Mouse (Mus musculus) lung, postnatal 0 days (tissue): ENCODE results near the gene Ddah2. TPM values are rescaled to one million over a fixed set of nuclear protein-coding genes. Genes with fewer than 3 reads are reported as not detected.
A peak's percentile ranks its signal among the peaks of the same experiment; 100 is the strongest.
"Not testable (repeated sequence)": the region's sequence is repeated elsewhere in the genome, so short reads cannot be mapped to it uniquely, and the experiment has no call there.

Source experiments
- ATAC-seq: fragments of 200-750 bp; cut with Nextera tagmentation; 2 replicates; pipeline ENCODE4 v1.8.0; 2017; ENCODE audit warnings: moderate library complexity
- DNase-seq: peaks from one replicate; pipeline ENCODE4 v3.0.0-alpha.2; 2016; ENCODE audit warnings: low spot score
- H3K27ac ChIP-seq: fragments of 300-500 bp; sonication (generic); 2 replicates; pipeline ENCODE4 v1.5.1; 2014; ENCODE audit warnings: antibody characterized with exemption, mild to moderate bottlenecking, low read length, mixed read lengths
- H3K27me3 ChIP-seq: fragments of 300-500 bp; sonication (generic); replicated peaks from 2 replicates; pipeline ENCODE4 v1.6.1; 2014; ENCODE audit warnings: low read length, mixed read lengths; ENCODE audit not compliant: insufficient read depth
- H3K36me3 ChIP-seq: fragments of 300-500 bp; sonication (generic); 2 replicates; pipeline ENCODE4 v1.6.1; 2014; ENCODE audit warnings: low read length, mixed read lengths; ENCODE audit not compliant: insufficient read depth
- H3K4me1 ChIP-seq: fragments of 300-500 bp; sonication (generic); 2 replicates; pipeline ENCODE4 v1.6.1; 2014; ENCODE audit warnings: antibody characterized with exemption, low read depth, low read length, mixed read lengths; ENCODE audit not compliant: insufficient read depth
- H3K4me2 ChIP-seq: fragments of 300-500 bp; sonication (generic); replicated peaks from 2 replicates; pipeline ENCODE4 v1.6.1; 2014; ENCODE audit warnings: low read depth, mild to moderate bottlenecking, low read length, moderate library complexity, mixed read lengths
- H3K4me3 ChIP-seq: fragments of 300-500 bp; sonication (generic); 2 replicates; pipeline ENCODE4 v1.5.1; 2014; ENCODE audit warnings: low read depth, low read length
- H3K9ac ChIP-seq: fragments of 300-500 bp; sonication (generic); replicated peaks from 2 replicates; pipeline ENCODE4 v1.6.1; 2014; ENCODE audit warnings: low read depth, mild to moderate bottlenecking
- H3K9me3 ChIP-seq: fragments of 300-500 bp; sonication (generic); 2 replicates; pipeline ENCODE4 v1.6.1; 2016; ENCODE audit warnings: low read length, mixed read lengths
- CTCF ChIP-seq: IDR thresholded peaks from 2 replicates; pipeline ENCODE4 v1.5.1; 2016; ENCODE audit warnings: antibody characterized with exemption, mild to moderate bottlenecking
- EP300 ChIP-seq: IDR thresholded peaks from 2 replicates; pipeline ENCODE4 v1.6.1; 2016; ENCODE audit warnings: antibody characterized with exemption, mild to moderate bottlenecking, control low read depth
- WGBS: fragments of 180-500 bp; shearing (Covaris S2); extraction: QIAGEN DNeasy Blood & Tissue Kit; methylation state at CpG from one replicate; pipeline ENCODE4 v1.1.7; 2014; 5-methylcytosine and 5-hydroxymethylcytosine counted together
- polyA plus RNA-seq: library from polyadenylated mRNA; unstranded; fragments of >200 nt; fragmentation: Nextera tagmentation; extraction: Ambion mirVana; gene quantifications from 2 replicates; pipeline ENCODE4 v1.2.1, GENCODE M21; 2015

Ddah2 gene
- polyA plus RNA-seq, 1 experiment from 2014 or later = 238 TPM

DNA sequence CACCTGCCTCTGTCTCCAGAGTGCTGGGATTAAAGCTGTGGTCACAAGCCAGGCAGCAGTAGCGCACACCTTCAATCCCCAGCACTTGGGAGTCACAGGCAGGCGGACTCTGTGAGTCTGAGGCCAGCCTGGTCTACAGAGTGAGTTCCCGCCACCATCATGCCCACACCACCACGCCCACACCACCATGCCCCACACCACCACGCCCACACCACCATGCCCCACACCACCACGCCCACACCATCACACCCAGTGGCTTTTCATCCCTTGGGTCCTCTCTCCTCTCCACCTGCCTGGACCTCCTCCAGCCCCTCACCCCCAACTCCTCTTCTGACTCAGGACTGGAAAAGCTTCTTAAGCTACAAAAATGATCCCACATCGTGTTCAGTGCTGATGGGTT lies 27.0 kb upstream of the Ddah2 start:
- Histone ChIP-seq H3K9me3 (no peaks in the 10 kb centered on the region), H3K4me2 (no peak overlapping the region), H3K4me1 (no peaks in the 10 kb centered on the region), H3K27me3 (no peaks in the 10 kb centered on the region), H3K27ac (no peak overlapping the region), H3K9ac (no peak overlapping the region), H3K36me3 (no peaks in the 10 kb centered on the region), H3K4me3 (no peak overlapping the region)
- no peak for ATAC-seq
- WGBS = 81% methylated on average over 7 of the region's 7 CpGs
- TF ChIP-seq EP300 (no peak), CTCF (no peak)
- no peak for DNase-seq

DNA sequence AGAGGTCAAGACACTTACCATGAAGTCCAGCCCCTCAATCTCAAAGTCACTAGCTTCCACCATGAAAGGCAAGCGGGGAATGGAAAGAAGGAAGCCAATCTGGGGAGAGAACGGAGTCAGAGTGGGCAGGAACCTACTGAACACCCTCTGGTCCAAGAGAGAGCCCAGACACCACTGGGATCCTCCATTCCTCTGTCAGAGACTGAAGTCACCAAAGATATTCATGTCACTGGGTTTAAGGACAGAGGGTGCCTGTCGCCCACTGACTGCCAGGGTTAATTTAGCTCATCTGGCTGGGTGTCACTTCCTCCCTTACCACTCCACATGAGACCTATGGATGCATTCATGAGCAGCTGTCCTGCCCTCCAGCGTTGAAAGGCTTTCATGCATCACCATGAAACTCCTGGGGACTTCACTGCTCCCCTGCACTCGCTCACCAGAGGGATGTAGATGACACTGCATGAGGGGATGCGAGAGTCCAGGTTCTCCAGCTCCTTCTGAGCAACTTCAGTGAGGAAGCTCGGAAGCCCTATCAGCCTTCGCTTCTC lies 26.4 kb upstream of the Ddah2 start:
- ATAC-seq (no peak), DNase-seq (no peak)
- H3K27me3 ChIP-seq = no peaks in the 10 kb centered on the region
- H3K27ac ChIP-seq = no peak overlapping the region
- H3K36me3 ChIP-seq = no peaks in the 10 kb centered on the region
- H3K4me3 ChIP-seq = no peak overlapping the region
- H3K9ac ChIP-seq = no peak overlapping the region
- H3K9me3 ChIP-seq = no peaks in the 10 kb centered on the region
- no peaks in the 10 kb centered on the region for H3K4me1 ChIP-seq
- H3K4me2 ChIP-seq = no peak overlapping the region
- WGBS = 63% methylated on average over 8 of the region's 8 CpGs
- no peak for TF ChIP-seq EP300
- 0 out of 2 replicates have a peak, but pooled peaks have one; percentile 22 for TF ChIP-seq CTCF

DNA sequence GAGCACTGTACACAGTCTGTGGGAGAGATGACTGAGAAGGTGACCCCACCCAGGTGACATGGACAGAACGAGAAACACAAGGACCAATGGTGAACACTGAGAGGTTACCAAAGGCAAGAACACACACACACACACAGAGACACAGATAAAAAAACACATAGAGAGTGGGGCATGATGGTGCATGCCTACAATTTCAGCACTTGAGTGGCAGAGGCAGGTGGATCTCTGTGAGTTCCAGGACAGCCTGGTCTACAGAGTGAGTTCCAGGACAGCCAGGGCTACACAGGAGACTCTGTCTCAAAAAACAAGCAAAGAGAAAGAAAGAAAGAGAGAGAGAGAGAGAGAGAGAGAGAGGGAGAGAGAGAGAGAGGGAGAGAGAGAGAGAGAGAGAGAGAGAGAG lies 25.1 kb upstream of the Ddah2 start:
- not testable (repeated sequence) for H3K9ac ChIP-seq, ATAC-seq, DNase-seq, H3K9me3 ChIP-seq, H3K27ac ChIP-seq, H3K36me3 ChIP-seq, H3K27me3 ChIP-seq, H3K4me1 ChIP-seq, H3K4me3 ChIP-seq, H3K4me2 ChIP-seq
- WGBS = 76% methylated on average over 1 of the region's 1 CpGs

DNA sequence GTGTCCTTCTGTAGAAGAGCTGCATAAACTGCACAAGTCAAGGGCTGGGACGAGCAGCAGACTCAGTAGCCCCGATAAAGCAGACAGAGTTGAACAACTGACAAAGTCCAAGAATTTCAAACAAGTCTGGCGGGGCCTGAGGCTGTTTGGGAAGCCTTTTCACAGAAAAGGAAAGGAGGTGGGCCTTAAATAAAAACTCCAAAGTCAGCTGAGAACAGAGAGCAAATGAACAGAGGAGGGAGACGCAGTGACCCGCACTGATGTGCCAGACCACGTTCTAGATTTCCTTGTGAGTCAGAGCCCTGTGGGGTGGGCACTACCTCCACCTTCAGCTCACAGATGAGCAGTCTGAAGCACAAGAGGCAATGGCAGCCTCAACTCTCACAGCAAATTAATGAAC lies 23.9 kb upstream of the Ddah2 start:
- 64% methylated on average over 6 of the region's 6 CpGs for WGBS
- H3K9ac ChIP-seq = no peak overlapping the region
- no peak overlapping the region for H3K27ac ChIP-seq
- H3K27me3 ChIP-seq = no peaks in the 10 kb centered on the region
- no peaks in the 10 kb centered on the region for H3K9me3 ChIP-seq
- H3K36me3 ChIP-seq = no peaks in the 10 kb centered on the region
- ATAC-seq (no peak), DNase-seq (no peak)
- no peaks in the 10 kb centered on the region for H3K4me1 ChIP-seq
- no peak overlapping the region for H3K4me2 ChIP-seq
- TF ChIP-seq EP300 (no peak), CTCF (no peak)
- no peak overlapping the region for H3K4me3 ChIP-seq

DNA sequence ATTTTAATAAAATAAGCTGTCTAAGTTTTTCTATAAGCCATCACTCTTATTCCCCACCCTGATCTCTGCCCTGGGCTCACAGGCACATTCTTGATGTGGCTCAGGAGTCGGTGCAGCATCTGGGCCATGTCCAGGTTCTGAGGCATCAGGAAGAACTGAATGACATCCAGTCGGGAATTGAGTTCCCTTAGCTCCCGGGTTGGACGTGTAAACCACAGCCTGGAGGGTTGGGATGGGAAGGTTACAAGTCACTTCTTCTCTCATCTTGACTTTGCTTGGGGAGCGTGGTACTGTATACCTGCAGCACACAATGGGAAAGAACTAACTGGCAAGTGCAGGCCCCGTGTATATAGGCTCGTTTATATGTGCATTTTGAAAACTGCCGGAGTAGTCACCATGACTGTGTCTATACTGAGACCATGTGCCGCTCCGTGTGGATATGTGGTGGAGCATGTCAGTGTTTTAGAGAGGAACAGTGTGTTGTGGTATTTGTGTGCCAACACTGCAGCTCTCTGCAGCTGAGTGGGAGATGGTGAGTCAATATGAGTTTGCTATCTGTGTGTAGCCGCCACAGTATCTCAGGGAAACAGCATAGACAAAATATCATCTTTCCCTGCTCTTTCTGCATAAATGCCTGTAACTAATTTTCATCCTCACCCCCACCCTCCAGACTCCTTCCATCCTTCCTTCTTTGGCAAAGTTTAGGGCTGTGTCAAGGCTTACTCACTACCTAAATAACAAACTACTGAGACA lies 19.5 kb upstream of the Ddah2 start:
- no peak overlapping the region for H3K27ac ChIP-seq
- H3K4me1 ChIP-seq = no peaks in the 10 kb centered on the region
- no peak overlapping the region for H3K9ac ChIP-seq
- H3K36me3 ChIP-seq = no peaks in the 10 kb centered on the region
- H3K9me3 ChIP-seq = no peaks in the 10 kb centered on the region
- H3K4me2 ChIP-seq = no peak overlapping the region
- H3K27me3 ChIP-seq = no peaks in the 10 kb centered on the region
- no peak for DNase-seq
- 80% methylated on average over 11 of the region's 11 CpGs for WGBS
- H3K4me3 ChIP-seq = no peak overlapping the region
- no peak for ATAC-seq
- TF ChIP-seq CTCF (no peak), EP300 (no peak)

DNA sequence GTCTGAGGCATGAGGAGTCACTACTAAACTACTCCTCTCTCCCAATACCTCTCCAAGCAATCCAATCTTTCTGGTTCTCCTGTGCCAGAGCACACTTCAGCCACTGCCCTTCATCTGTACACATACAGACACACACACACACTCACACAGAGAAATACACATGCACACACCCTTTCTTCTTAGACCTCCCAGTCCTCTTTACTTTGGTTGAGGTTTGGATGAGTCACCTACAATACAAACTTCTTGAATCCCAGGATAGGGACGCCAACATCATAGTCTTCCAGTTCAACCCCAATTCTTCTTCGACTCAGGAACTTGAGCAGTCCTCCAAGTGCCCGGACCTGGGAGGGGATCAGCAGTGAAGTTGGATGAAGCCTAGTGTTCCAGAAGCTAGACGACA lies 15.0 kb upstream of the Ddah2 start:
- peak; percentile 31; the same call in 1 of the 2 replicates for TF ChIP-seq EP300
- no peak for TF ChIP-seq CTCF
- no peak for ATAC-seq
- peak; percentile 51 for DNase-seq
- no peaks in the 10 kb centered on the region for H3K36me3 ChIP-seq
- peaks cover 20% of the 10 kb centered on the region; the same call in 1 of the 2 replicates for H3K4me1 ChIP-seq
- H3K27me3 ChIP-seq = no peaks in the 10 kb centered on the region
- 51% methylated on average over 4 of the region's 4 CpGs for WGBS
- H3K4me3 ChIP-seq = no peak overlapping the region
- H3K9me3 ChIP-seq = no peaks in the 10 kb centered on the region
- H3K27ac ChIP-seq = 0 out of 2 replicates have a peak overlapping the region, but pooled peaks have one; percentile 4
- no peak overlapping the region for H3K4me2 ChIP-seq
- no peak overlapping the region for H3K9ac ChIP-seq
